Mouse (Mus musculus) kidney, embryonic 15.5 days (tissue): ENCODE data around the gene Zcchc8. TPM values are rescaled to one million over a fixed set of nuclear protein-coding genes. Genes with fewer than 3 reads are reported as not detected.

Source experiments
- ATAC-seq: fragments of 200-750 bp; cut with Nextera tagmentation; replicated peaks from 2 replicates; pipeline ENCODE4 v1.8.0; 2017; ENCODE audit warnings: moderate TSS enrichment; ENCODE audit not compliant: low FRiP score
- H3K27ac ChIP-seq: fragments of 300-500 bp; sonication (generic); 2 replicates; pipeline ENCODE4 v1.5.1; 2015; ENCODE audit warnings: mild to moderate bottlenecking, inconsistent platforms
- H3K27me3 ChIP-seq: fragments of 300-500 bp; sonication (generic); 2 replicates; pipeline ENCODE4 v1.6.1; 2015; ENCODE audit warnings: inconsistent platforms
- H3K36me3 ChIP-seq: fragments of 300-500 bp; sonication (generic); 2 replicates; pipeline ENCODE4 v1.6.1; 2015; ENCODE audit warnings: inconsistent platforms
- H3K4me1 ChIP-seq: fragments of 300-500 bp; sonication (generic); 2 replicates; pipeline ENCODE4 v1.6.1; 2015; ENCODE audit warnings: inconsistent platforms
- H3K4me2 ChIP-seq: fragments of 300-500 bp; sonication (generic); 2 replicates; pipeline ENCODE4 v1.6.1; 2015; ENCODE audit warnings: moderate library complexity, mild to moderate bottlenecking, inconsistent platforms
- H3K4me3 ChIP-seq: fragments of 300-500 bp; sonication (generic); replicated peaks from 2 replicates; pipeline ENCODE4 v1.5.1; 2015; ENCODE audit warnings: mild to moderate bottlenecking, inconsistent platforms
- H3K9ac ChIP-seq: fragments of 300-500 bp; sonication (generic); 2 replicates; pipeline ENCODE4 v1.6.1; 2015; ENCODE audit warnings: mild to moderate bottlenecking, inconsistent platforms
- H3K9me3 ChIP-seq: fragments of 300-500 bp; sonication (generic); replicated peaks from 2 replicates; pipeline ENCODE4 v1.6.1; 2016; ENCODE audit warnings: inconsistent platforms
- WGBS: fragments of 180-500 bp; shearing (Covaris S2); methylation state at CpG from one replicate; pipeline ENCODE4 v1.1.7; 2015; ENCODE audit warnings: mixed read lengths; 5-methylcytosine and 5-hydroxymethylcytosine counted together
- polyA plus RNA-seq: library from polyadenylated mRNA; unstranded; fragments of >200 nt; fragmentation: Nextera tagmentation; extraction: Ambion mirVana; gene quantifications from 2 replicates; pipeline ENCODE4 v1.2.1, GENCODE M21; 2015

Zcchc8 gene
- polyA plus RNA-seq, 1 experiment from 2014 or later, result 83.5 TPM

- Histone ChIP-seq H3K4me1 (peaks cover 15% of the 10 kb centered on the region), H3K9ac (no peak overlapping the region), H3K27me3 (no peaks in the 10 kb centered on the region), H3K4me2 (no peak overlapping the region), H3K27ac (no peak overlapping the region), H3K9me3 (no peaks in the 10 kb centered on the region), H3K4me3 (no peak overlapping the region), H3K36me3 (peaks cover 84% of the 10 kb centered on the region)
- ATAC-seq, result no peak
- 92% methylated on average over 6 of the region's 6 CpGs for WGBS
Observed at GRCm38 (mm10) chr5:123713782-123714181, 7.1 kb downstream of the Zcchc8 start.

- Histone ChIP-seq H3K4me1 (no peaks in the 10 kb centered on the region), H3K9me3 (no peaks in the 10 kb centered on the region), H3K9ac (no peak overlapping the region), H3K4me2 (no peak overlapping the region), H3K36me3 (peaks cover 97% of the 10 kb centered on the region), H3K27me3 (no peaks in the 10 kb centered on the region), H3K27ac (no peak overlapping the region), H3K4me3 (no peak overlapping the region)
- no peak for ATAC-seq
- 67% methylated on average over 4 of the region's 4 CpGs for WGBS
Observed at GRCm38 (mm10) chr5:123709571-123709970, 11.3 kb downstream of the Zcchc8 start.

DNA sequence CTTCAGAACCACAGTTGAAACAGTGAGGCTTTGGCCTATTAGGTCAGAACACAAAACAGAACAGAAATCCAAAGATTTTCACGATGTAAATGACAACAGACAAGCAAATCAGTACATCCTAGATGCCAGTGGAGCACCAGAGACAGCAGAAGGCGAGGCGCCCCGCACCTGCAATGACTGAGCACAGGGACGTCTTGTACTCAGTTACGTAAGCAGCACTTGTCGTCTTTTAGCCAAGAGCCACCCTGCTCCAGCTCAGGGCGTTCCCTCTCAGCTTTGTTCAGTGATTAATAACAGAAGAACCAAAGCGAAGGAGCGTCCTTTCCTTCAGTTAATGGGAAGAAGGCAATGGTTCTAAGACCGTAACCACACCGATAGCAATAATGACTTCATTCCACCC, 12.3 kb downstream of the Zcchc8 start:
- no peak for ATAC-seq
- Histone ChIP-seq H3K27me3 (no peaks in the 10 kb centered on the region), H3K4me3 (no peak overlapping the region), H3K9ac (no peak overlapping the region), H3K4me2 (no peak overlapping the region), H3K4me1 (no peaks in the 10 kb centered on the region), H3K27ac (no peak overlapping the region), H3K9me3 (no peaks in the 10 kb centered on the region), H3K36me3 (peaks cover 97% of the 10 kb centered on the region)
- WGBS, result 93% methylated on average over 12 of the region's 12 CpGs

GRCm38 (mm10) chr5:123700625-123701024, 20.3 kb downstream of the Zcchc8 start:
- H3K27ac ChIP-seq, result no peak overlapping the region
- H3K36me3 ChIP-seq, result peaks cover 85% of the 10 kb centered on the region
- no peak overlapping the region for H3K9ac ChIP-seq
- WGBS, result 62% methylated on average over 11 of the region's 11 CpGs
- H3K4me1 ChIP-seq, result no peaks in the 10 kb centered on the region
- no peak overlapping the region for H3K4me3 ChIP-seq
- no peaks in the 10 kb centered on the region for H3K9me3 ChIP-seq
- no peak for ATAC-seq
- H3K4me2 ChIP-seq, result no peak overlapping the region
- no peaks in the 10 kb centered on the region for H3K27me3 ChIP-seq

GRCm38 (mm10) chr5:123699198-123699597, 21.7 kb downstream of the Zcchc8 start:
- Histone ChIP-seq H3K4me1 (no peaks in the 10 kb centered on the region), H3K27me3 (no peaks in the 10 kb centered on the region), H3K36me3 (peaks cover 70% of the 10 kb centered on the region), H3K4me3 (no peak overlapping the region), H3K9ac (no peak overlapping the region), H3K27ac (no peak overlapping the region), H3K4me2 (no peak overlapping the region), H3K9me3 (no peaks in the 10 kb centered on the region)
- ATAC-seq, result no peak
- 22% methylated on average over 3 of the region's 3 CpGs for WGBS

- Histone ChIP-seq H3K4me1 (no peaks in the 10 kb centered on the region), H3K36me3 (peaks cover 48% of the 10 kb centered on the region), H3K9me3 (no peaks in the 10 kb centered on the region), H3K4me2 (no peak overlapping the region), H3K9ac (no peak overlapping the region), H3K27ac (no peak overlapping the region), H3K27me3 (no peaks in the 10 kb centered on the region), H3K4me3 (no peak overlapping the region)
- ATAC-seq, result no peak
- WGBS, result 66% methylated on average over 4 of the region's 4 CpGs
Observed at GRCm38 (mm10) chr5:123696961-123697360, 23.9 kb downstream of the Zcchc8 start.

DNA sequence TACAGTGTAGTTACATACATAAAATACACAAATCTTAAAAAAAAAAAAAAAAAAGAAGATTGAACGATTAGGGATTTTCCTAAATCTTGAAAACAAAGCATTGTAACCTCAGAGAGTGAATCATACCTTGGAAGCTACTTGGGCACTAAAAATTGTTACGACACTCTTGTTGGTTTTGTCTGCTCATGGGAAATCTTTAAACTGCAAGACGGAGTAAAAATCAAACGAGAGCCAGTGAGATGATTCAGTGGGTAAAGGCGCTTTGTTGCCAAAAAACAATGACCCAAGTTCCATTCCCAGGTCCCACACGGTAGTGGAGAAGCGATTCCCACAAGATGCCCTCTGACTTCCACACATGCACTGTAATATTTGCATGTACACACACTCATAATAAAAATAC, 24.7 kb downstream of the Zcchc8 start:
- 87% methylated on average over 7 of the region's 7 CpGs for WGBS
- no peaks in the 10 kb centered on the region for H3K27me3 ChIP-seq

DNA sequence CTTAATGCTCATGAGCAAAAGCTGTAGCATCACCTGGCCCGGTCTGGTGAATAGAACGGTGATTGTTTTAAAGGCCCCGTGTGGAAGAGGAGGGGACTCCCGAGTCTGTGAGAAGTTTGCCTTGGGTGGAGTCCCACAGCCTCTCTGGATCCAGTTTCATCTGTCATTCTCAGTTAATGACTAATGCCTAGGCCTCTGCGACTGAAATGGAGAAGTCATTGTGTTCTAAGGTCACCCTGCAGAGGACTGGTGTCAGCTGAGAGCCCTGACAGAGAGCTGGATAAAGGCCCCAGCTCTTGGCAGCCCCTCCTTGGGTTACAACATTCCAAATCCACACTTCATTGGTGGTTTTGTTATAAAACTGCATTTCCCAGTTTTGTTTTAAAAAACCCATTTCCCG, 26.4 kb downstream of the Zcchc8 start:
- H3K4me3 ChIP-seq, result no peak overlapping the region
- no peak overlapping the region for H3K27ac ChIP-seq
- peaks cover 23% of the 10 kb centered on the region for H3K36me3 ChIP-seq
- no peak overlapping the region for H3K9ac ChIP-seq
- no peaks in the 10 kb centered on the region for H3K4me1 ChIP-seq
- 43% methylated on average over 6 of the region's 6 CpGs for WGBS
- no peaks in the 10 kb centered on the region for H3K27me3 ChIP-seq
- no peak overlapping the region for H3K4me2 ChIP-seq
- no peak for ATAC-seq
- no peaks in the 10 kb centered on the region for H3K9me3 ChIP-seq

More for the DNA sequence above, 24.7 kb downstream of the Zcchc8 start:
- Histone ChIP-seq H3K9me3 (no peaks in the 10 kb centered on the region), H3K4me1 (no peaks in the 10 kb centered on the region), H3K27ac (no peak overlapping the region), H3K4me2 (no peak overlapping the region), H3K9ac (no peak overlapping the region), H3K4me3 (no peak overlapping the region), H3K36me3 (peaks cover 41% of the 10 kb centered on the region)
- ATAC-seq, result no peak

GRCm38 (mm10) chr5:123684221-123685144, 36.4 kb downstream of the Zcchc8 start, which contains the start of gene Clip1:
TSS of gene Clip1 (minus strand) at chr5:123684618.
- H3K4me2 ChIP-seq, result peak within 1 kb of the TSS; percentile 90
- H3K27me3 ChIP-seq, result no peaks in the 10 kb centered on the region
- H3K4me1 ChIP-seq, result peaks cover 33% of the 10 kb centered on the region
- H3K9me3 ChIP-seq, result no peaks in the 10 kb centered on the region
- H3K27ac ChIP-seq, result peak within 1 kb of the TSS; percentile 91
- under 1% methylated on average over 60 of the region's 64 CpGs for WGBS
- H3K36me3 ChIP-seq, result no peaks in the 10 kb centered on the region
- H3K9ac ChIP-seq, result peak within 1 kb of the TSS; percentile 91
- H3K4me3 ChIP-seq, result peak within 1 kb of the TSS; percentile 97
- peak; percentile 59 for ATAC-seq

- H3K27ac ChIP-seq, result peak overlapping the region; percentile 91
- peak overlapping the region; percentile 91 for H3K9ac ChIP-seq
- H3K9me3 ChIP-seq, result no peaks in the 10 kb centered on the region
- under 1% methylated on average over 67 of the region's 92 CpGs for WGBS
- no peaks in the 10 kb centered on the region for H3K36me3 ChIP-seq
- peaks cover 33% of the 10 kb centered on the region for H3K4me1 ChIP-seq
- ATAC-seq, result peak; percentile 75
- H3K27me3 ChIP-seq, result no peaks in the 10 kb centered on the region
- H3K4me2 ChIP-seq, result peak overlapping the region; percentile 90
- H3K4me3 ChIP-seq, result peak overlapping the region; percentile 97
Observed at GRCm38 (mm10) chr5:123683377-123684220, 37.3 kb downstream of the Zcchc8 start.

DNA sequence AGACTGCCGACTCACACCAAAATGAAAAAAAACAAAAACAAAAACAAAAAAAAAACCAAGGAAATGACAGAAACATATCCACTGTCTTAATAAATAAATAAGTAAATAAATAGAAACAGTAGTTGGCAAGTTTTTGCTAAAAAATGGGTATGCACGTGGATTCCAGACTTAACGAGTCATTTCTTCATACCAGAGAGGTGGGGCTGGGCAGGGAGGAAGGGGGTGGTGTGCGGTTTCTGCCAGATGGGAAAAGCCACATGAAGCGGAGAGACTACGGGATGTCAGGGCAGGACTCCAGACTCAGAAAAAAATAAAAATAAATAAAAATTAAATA, 37.9 kb downstream of the Zcchc8 start:
- Histone ChIP-seq H3K27me3 (no peaks in the 10 kb centered on the region), H3K9me3 (no peaks in the 10 kb centered on the region), H3K9ac (peak overlapping the region; percentile 91), H3K4me2 (peak overlapping the region; percentile 90), H3K36me3 (no peaks in the 10 kb centered on the region), H3K27ac (peak overlapping the region; percentile 91; the same call in 1 of the 2 replicates), H3K4me1 (peaks cover 33% of the 10 kb centered on the region), H3K4me3 (peak overlapping the region; percentile 97)
- ATAC-seq, result peak; percentile 30; the same call in 1 of the 2 replicates
- 2% methylated on average over 6 of the region's 6 CpGs for WGBS

DNA sequence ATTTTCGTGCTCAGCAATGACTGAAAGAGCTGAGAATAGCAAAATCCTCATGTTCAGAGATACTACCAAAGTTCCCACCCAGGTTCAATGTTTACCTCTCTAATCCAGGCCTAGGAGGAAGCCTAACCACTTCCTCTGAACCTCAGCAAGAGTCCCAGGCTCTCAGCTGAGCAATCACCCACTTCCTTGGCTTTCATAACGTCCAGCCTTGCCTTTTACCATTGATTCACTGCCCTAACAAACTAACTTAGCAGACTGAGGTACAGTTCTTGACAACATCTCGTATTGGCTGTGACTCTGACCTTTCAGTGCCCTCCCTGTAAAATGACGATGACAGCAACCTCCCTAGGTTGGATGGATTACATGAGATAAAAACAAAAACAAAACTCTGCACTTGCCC, 38.5 kb downstream of the Zcchc8 start:
- Histone ChIP-seq H3K27ac (no peak overlapping the region), H3K27me3 (no peaks in the 10 kb centered on the region), H3K9me3 (no peaks in the 10 kb centered on the region), H3K4me3 (peak overlapping the region; percentile 97), H3K9ac (no peak overlapping the region), H3K4me1 (peaks cover 33% of the 10 kb centered on the region), H3K4me2 (peak overlapping the region; percentile 90), H3K36me3 (no peaks in the 10 kb centered on the region)
- 30% methylated on average over 4 of the region's 4 CpGs for WGBS
- ATAC-seq, result no peak
